Mouse (Mus musculus) kidney, adult 18-20 months (tissue): Measurements from ENCODE around the gene Trappc6a.

Experiments
- DNase-seq: peaks from one replicate; pipeline ENCODE4 v3.0.0; 2021

Trappc6a gene

GRCm38 (mm10) chr7:19508150-19508923 is at the start of gene Trappc6a, which contains the start of gene Bloc1s3:
Gene Trappc6a (plus strand): TSS chr7:19508395.
Gene Bloc1s3 (minus strand): TSS chr7:19508367.
- peak; percentile 95 for DNase-seq

GRCm38 (mm10) chr7:19458591-19459111 is 49.5 kb upstream of the Trappc6a start, which contains the start of gene Mark4:
Gene Mark4 (minus strand): TSS chr7:19458821.
- peak; percentile 85 for DNase-seq

DNA sequence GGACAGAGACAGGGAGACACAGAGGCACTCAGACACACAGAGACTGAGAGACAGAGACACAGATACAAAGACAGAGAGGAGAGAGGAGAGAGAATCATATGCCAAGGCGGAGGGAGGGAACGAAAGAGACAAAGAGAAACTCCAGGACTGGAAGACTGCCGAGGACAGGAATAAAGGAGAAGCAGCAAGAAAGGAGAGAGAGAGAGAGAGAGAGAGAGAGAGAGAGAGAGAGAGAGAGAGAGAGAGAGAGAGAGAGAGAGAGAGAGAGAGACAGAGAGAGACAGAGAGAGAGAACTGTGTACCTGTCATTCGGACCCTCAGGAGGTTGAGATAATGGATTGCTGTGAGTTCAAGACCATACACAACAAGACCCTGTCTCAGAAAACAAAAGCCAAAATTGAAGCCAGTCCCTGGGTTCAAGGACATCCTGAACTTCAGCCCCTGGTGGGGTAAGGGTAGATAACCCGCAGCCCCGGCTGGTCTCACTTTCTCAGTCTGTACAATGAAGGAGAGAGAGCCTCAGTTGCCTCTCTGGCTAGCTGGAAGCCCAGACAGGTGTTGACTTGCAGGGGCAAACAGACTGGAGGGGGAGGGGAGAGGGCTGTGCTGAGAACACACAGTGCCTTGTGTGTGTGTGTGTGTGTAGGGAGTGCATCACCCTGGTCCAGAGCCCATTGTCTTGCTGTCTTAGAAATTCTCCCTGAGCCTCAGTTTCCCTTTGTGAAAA is 48.9 kb upstream of the Trappc6a start:
- DNase-seq, result no peak

DNA sequence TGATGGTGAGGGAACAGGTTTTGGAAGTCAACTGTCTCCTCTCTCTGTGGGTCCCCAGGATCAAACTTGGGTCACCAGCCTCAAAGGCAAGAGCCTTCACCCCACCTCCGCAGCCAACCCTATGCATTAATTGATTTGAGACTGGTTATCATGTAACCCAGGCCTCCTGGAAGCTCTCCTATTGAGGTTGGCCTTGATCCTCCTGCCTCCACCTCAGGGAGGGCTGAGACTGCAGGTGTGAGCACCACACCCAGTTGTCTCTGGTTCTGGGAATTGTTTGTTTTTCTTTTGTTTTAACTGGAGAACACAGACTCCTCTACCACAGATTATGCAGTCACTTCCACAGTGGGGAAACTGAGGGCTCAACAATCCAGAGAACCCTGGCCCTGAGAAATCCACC is 47.7 kb upstream of the Trappc6a start:
- DNase-seq, result no peak

DNA sequence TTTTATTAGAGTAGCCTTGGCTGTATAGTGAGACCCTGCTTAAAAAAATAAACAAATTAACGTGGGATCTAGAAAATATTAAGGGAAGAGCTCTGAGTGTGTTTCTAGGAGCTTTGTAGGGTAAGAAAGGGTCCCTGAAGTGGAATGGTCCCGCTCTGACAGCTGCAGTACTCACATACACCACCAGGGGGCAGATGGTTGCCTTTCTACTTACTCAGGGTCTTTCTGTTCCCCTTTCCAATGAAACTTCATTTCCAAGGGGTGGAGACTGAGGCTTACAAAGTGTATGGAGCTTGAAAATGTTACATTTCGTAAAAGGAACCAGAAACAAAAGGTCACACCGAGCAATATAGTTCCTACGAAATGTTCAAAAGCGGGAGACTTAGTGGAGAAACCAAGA is 46.7 kb upstream of the Trappc6a start:
- peak; percentile 85 for DNase-seq

DNA sequence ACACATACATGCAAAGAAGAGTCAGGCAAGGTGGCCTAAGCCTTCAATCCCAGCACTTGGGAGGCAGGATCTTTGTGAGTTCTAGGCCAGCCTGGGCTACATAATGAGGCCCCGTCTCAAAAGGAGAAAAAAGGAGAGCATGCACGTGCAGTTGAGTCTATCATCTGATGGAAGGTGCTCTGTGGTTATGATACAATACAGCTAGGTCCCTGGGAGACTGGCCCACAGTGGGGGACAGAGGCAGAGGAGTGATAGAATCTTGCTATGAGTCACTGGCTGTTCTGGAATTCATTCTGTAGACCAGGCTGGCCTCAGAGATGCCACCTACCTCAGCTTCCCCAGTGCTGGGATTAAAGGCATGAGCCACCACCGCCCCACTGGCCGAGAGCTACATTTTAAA is 45.8 kb upstream of the Trappc6a start:
- no peak for DNase-seq

DNA sequence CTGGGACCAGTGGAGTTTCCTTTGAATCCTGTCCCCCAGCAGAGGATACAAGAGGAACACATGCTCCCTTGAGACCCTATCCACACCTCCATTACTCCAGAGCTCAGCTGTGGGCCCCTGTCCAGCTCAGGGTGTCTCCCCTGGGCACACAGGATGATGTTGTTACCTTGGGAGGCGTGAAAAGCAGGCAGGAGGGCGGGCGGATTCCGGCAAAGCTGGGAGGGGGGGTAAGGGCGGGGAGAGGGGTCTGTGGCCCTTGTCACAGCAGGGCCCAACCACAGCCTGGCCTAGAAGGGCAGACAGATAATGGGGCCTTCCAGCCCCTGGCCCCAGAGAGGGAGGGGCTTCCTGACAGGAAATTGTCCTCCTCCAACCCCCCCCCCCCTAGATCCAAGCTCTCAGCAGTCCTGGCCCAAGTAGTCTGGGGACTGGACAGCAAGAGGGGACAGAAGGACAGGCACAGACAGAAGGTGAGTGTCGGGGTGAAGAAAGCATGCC is 45.3 kb upstream of the Trappc6a start, which contains the start of gene Exoc3l2:
TSS of gene Exoc3l2 (plus strand) at position 448 of the 498 bp plus-strand sequence.
- DNase-seq, result peak; percentile 49

DNA sequence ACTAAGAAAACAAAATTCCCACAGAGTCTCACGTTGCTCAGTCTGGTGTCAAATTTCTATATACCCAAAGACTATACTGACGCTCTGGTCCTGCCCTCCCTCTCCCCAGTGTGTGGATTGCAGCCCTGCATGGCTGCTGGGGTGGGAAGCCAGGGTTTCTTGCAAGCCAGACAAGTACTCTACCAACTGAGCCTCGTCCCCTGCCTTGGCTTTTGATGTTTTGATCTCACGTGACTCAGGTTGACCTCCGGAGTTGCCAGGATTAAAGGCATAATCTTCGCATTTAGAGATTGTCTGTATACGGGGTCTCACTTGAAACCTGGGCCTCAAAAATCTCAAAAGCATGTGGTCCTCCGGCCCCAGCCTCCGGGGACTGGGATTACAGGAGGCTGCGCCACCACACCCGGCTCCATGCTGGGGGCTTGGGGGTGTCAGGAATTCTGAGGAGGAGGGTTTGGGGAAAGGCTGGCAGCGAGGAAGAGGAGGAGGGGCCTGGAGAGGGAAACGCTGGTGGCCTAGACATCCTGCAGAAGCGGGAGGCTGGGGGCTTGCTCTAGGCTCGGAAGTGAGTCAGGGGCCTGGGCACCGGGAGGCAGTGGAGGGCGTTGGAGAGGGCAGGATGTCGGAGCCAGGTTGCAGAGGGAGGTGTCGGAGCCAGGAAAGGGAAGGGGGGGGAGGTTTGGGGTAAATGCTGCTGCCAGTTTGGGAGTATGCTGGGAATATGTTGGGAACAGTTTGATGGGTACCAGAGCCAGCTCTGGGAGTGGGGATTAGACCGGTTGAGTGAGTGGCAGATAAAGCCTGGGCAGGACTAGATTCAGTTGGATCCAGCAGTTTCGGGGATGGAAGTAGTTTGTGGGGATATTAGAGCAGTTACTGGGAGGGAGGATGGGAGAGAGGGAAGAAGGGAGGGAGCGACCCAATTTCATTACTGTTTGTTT is 43.6 kb upstream of the Trappc6a start:
- no peak for DNase-seq

DNA sequence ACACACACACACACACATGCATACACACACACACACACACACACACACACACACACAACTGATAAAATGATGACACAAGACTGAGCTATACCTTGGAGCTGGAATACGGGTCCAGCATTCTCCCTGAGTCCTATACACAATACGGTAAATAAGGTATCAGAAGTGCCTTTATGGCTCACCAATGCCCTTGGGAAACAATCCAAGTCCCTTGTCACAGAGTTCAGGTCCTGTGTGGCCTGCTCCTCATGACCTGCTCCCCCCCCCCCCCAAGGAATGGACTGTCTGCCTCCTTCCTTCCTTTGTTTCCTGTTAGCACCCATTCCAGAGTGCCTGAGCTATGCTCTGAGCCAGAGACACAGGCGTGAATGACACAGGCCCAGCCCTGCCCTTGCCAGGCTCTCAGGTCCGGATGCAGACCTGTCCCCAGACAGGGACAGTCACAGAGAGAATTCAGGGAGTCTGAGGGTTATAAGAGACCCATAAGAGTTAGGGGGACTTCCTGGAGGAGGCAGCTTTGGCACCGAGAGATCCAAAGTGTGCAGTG is 41.5 kb upstream of the Trappc6a start:
- no peak for DNase-seq

DNA sequence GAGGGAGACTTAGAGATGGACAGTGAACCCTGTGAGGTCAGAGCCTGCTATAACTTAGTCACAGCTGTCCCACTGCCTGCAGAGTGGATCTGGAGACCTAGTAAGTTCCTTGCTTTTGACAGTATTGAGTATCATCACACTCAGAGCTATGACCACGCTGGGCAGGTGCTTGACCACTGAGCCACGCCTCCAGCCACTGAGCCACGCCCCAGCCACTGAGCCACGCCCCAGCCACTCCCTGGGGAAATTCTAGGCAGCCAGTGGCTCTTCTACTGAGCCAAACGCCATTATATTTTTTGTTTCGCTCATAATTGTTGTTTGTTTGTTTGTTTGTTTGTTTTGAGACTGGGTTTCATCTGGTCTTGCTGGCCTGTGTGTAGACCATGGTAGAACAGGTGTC is 40.6 kb upstream of the Trappc6a start:
- DNase-seq, result peak; percentile 58

- DNase-seq, result no peak
Measured at GRCm38 (mm10) chr7:19468279-19468678, 39.9 kb upstream of the Trappc6a start.

DNA sequence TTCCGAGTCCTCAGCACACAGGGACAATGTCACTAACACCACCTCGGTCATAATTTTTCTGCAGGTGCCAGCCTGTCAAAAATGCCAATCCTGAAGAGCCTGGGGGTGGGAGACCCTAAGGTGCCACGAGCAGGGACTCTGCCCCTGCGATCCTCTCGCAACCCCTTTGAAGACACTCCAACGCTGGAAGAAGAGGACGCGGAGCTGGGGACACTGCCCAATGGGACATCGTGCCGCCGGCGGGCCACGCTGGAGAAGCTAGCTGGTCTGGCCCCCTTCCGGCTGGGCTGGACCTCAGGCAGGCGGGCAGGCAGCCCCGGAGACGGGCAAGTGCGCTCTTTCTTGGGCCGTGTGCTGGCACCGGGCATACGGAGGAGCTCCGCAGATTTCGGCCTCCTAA is 38.8 kb upstream of the Trappc6a start:
- DNase-seq, result no peak

- no peak for DNase-seq
Measured at GRCm38 (mm10) chr7:19470308-19470707, 37.9 kb upstream of the Trappc6a start.

DNA sequence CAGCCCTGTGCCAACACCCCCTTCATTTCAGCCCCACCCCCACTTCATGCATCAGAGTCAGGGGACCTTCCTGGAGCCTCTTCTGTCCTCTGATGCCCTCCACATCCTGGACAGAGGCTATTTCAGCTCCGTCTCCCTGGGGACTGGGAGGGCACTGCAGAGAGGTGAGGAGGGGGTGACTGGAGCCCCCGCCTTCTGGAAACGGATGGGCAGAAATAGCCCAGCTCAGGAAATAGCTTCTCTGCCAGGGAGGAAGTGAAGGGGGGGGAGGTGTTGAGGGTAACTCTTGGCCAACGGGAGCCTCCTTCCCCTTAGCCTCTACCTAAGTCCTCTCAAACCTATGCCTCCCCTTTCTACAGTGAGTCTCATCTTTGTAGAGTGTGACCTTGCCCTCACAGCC is 35.8 kb upstream of the Trappc6a start:
- peak; percentile 58 for DNase-seq

- peak; percentile 65 for DNase-seq
Measured at GRCm38 (mm10) chr7:19473875-19474443, 34.2 kb upstream of the Trappc6a start.

GRCm38 (mm10) chr7:19477084-19477483 is 31.1 kb upstream of the Trappc6a start:
- DNase-seq, result no peak

DNA sequence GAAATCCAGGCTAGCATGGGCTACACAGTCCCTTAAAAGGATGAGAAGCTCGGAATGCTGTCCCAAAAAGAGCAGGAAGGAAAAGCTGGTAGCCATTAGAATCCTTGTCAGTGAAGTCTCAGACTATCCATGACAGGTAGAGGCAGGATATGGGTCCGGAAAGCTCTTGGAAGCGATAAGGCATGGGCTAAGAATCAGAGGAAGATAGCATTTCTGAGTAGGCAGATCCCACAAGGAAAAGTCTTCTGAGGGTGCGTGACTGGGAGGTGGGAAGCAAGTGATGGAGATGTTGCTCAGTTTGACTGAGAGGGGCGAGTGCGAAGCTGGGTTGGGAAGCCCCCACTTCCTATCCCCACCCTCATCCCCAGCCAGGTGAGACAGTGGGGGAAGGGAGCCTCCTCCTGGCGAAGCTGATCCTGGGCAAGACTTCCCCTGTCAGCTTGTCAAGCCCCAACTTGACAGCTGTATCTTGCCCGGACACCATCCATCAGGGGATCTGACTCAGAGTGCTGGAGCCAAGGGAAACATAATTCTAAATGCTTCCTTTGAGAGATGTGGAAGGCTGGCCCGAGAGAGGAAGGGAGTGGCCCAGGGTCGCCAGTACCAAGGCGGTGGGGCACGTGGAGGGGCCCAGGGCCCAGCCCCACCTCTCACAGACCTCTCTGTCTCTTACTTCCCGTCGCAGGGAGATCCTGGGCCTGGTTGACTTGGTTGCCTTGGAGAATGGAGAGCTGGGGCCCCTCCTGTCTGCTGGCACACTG is 30.4 kb upstream of the Trappc6a start:
- DNase-seq, result peak; percentile 59

DNA sequence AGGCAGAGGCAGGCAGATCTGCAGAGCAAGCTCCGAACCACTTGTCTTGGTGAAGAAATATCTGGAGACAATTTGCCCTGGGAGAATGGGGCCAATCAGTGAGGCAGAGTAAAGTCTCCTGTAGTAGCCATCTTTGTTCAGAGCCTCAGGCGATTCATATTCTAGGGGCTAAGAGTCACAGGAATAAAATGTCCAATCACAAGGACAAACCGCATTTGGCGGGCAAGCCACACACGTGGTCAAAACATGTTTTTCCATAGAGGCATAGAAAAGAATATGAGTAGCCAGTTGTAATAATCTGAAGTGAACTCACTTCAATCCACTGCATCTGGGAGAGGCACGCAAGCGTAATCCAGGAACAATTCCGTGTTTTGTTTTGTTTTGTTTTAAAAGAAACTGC is 24.9 kb upstream of the Trappc6a start:
- DNase-seq, result no peak

DNA sequence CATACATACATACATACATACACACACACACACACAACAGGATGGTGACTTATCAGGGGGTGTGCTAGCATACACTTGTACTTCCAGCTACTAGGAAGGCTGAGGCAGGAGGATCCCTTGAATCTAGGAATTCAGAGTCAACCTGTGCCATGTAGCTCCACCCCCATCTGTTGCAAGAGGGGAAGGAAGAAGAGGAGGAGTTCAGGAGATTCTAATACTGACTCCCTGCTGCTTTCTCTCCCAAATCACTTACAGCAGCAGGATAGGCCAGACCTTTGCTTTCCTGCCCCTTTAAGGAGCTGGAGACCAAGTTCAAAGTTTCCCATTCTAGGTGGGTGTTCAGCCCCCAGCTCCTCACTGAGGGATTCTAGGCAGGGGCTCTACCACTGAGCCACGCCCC is 22.7 kb upstream of the Trappc6a start:
- no peak for DNase-seq

DNA sequence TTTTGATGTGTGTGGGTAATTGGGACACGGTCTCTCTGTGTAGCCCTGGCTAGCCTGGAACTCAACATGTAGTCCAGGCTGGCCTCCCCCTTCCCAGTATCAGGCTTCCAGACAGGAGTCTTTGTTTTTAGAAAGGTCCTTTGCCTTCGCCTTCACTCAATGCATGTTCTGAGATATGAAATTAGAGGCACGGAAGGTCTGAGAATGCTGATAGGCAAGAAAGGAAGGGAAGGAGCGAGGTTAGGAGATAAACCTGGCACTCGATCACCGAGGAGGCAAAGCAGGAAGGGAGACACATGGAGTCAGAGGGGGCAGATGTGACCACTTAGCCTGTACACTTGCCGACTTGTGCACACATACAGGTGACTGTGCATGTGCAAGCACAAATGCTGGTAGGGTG is 21.6 kb upstream of the Trappc6a start:
- DNase-seq, result no peak

GRCm38 (mm10) chr7:19489525-19489924 is 18.7 kb upstream of the Trappc6a start:
- DNase-seq, result no peak
